Mouse (Mus musculus) urinary bladder, postnatal 36 days (tissue): ENCODE data around the gene Esr1.

Experiments used
- DNase-seq, 2 experiments: peaks; one replicate each; pipeline ENCODE4 v3.0.0; 2022; ENCODE audit warnings: low spot score in 2 of 2, mixed read lengths in 1 of 2

Gene Esr1

DNA sequence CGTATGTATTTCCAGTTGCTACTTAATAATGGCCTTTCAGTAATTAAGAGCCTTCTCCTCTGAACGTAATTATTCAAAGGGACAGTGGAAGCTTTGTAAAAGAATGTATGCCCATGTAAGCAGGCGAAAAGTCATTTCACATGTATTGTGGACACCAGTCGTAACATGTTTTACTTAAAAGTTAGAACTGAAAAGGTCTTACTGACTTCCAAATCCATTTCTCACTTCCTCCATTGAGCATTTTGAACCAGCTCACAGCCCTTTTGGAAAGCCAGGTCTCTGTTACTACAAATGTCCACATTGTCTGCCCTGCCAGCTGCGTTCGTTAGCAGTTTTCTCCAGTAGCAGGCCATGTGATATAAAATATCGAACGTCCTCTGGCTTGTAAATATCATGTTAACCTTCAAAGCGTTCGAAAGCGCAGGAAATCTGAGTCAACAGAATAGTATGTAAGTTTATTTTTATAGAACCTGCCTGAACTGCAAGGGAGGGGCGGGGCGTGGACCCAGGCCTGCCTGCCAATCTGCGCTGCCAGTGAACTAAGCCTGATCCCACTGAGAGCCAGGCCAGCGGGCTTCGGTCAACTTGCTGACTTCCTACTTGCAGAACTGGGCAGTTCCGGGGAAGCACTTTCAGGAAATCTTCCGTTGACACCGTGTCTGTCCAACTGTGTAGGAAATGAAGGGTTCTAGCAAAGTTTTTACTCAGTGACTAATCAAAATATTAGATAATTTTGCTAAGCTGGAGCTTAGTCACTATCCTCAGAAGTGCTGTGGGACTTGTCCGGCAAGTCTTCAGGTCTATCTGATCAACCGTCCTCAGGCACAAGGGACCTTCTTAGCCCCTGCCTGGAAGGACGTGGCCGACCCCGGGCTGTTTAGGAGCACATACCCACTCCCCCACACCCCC, 9.5 kb downstream of the Esr1 start:
- DNase-seq: peak; percentile 76 to 83

DNA sequence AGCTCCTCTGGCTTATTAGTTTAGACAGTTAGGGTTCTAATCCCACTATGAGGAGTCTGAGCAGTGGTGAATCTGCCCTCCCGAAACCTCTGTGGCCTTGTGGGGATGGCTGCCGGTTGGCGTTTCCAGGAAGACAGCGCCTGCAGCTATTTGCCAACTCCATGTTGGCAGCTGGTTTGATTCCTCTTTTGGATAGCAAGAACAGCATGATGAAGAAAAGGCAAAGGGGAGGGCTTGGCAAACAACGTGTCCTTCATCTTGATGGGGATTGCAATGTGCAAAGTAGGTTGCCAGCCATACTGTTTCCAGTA, 10.1 kb downstream of the Esr1 start:
- DNase-seq: peak in 1 of 2 experiments; percentile 41

DNA sequence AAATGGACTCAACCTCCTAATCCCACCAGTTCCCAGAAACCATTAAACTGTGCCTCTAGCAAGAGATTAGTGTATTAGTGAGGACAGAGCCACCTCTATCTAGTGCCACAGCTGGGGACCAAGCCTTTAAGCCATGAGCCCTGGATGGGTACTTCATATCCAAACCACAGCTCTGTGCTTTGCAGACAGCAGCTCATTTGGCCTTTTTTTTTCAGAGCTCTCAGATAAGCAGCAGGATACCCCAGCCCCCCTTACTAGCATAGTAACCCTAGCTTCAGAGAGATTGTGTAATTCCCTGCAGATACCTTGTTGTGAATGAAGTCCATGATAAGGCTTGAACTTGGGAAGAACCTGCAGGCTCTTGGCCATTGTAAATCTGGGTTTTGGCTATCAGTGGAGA, 11.9 kb downstream of the Esr1 start:
- no peak for DNase-seq

- no peak for DNase-seq
These were observed 13.2 kb downstream of the Esr1 start for GRCm38 (mm10) chr10:4624581-4624980.

GRCm38 (mm10) chr10:4625300-4625699, 13.9 kb downstream of the Esr1 start:
- DNase-seq: no peak

GRCm38 (mm10) chr10:4626432-4626831, 15.0 kb downstream of the Esr1 start:
- DNase-seq: no peak

- no peak for DNase-seq
These were observed 15.6 kb downstream of the Esr1 start for GRCm38 (mm10) chr10:4626996-4627395.

DNA sequence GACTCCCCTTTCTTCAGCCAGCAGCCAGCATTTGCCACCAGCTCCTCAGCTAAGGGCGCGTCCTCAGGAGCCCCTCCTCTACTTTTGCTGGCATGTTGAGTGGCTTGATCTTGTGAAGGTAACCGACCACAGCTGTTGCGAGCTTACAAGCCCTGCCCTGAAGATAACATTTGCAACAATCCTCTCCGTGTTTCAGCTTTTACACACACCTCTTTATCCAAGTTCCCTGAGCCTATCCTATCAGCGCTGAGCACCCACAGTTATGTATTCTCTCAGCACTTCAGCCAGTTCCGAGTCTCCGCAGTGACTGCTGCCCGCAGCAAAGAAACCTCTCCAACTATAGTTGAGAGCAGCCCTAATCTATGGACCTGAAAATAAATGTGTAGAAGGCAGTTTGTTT, 16.0 kb downstream of the Esr1 start:
- no peak for DNase-seq

DNA sequence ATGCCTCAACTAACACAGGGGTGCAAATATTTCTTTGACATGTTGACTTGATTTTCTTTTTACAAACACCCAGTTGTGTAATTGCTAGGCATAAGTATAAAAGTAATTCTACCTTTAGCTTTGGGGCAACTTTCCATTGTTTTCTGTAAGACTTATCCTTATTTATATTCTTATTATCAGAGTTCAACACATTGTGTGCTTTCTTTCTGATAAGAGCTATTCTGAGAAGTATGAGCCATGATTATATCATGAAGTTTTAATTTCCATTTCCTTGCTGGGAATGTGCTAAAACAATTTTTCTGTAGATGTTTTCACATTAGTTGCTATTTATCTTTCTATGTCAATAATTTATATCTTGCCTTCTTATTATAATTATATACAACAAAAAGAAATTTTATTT, 17.9 kb downstream of the Esr1 start:
- DNase-seq: no peak

DNA sequence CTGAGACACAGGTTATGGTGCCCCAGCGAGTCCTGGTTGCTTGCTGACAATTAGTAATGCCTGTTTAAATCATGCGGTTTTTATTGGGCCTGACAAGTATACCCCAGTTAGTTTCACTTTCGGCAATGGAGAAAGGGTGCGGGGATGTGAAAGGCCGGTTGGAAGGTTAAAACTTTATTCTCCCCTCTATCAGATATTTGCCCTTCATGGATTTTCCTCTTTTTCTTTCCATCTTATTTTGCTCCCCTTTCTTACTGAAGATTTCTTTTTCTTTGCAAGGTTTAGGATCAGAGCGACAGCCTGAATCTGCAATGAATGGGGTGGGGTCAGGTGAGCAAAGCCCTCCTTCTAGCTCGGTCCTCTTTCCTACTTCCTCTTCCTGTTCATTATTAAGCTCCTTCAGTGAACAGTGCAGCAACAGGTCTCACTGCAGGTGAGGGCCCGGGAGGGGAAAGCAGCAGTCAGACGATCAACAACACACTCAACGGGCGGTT, 20.9 kb downstream of the Esr1 start:
- DNase-seq: no peak

GRCm38 (mm10) chr10:4633287-4634030, 22.1 kb downstream of the Esr1 start:
- DNase-seq: no peak

GRCm38 (mm10) chr10:4635740-4636139, 24.3 kb downstream of the Esr1 start:
- no peak for DNase-seq

DNA sequence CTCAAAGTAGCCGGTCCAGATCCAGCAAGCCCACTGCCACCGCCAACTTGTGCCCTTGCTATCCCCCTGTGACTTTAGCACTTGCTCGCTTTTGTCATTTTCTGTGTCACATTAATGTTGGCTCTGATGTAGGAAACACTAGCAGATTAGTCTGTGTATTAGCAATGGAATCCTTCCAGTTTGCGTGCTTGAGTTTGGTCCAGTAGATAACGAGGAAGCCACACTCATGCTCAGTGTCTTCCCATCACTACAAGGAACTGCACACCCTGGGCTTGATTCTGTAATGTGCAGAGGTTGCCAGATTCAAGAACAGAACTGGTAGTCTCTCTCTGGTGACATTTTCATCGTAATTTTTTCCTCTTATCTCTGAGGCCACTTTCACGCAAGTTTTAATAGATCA, 34.7 kb downstream of the Esr1 start:
- DNase-seq: no peak

DNA sequence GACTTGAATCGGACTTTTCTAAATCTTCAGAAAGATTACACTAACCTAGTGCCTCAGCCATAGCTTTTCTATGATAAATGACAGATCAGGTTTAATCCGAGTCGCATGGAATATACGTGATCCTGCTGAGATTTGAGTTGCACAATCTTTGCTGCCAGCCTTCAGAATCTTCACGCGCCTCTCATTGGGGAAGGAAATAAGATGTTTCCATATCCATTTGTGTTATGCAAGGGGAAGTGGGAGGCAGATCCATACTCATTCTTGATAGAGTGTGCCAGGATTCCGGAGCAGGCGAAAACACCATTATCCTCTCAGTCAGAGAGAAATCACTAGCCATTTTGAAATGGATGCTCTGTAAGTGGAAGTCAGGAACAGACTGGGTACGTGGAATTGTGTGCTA, 35.5 kb downstream of the Esr1 start:
- DNase-seq: no peak

GRCm38 (mm10) chr10:4665380-4665779, 54.0 kb downstream of the Esr1 start:
- DNase-seq: no peak

GRCm38 (mm10) chr10:4667006-4667405, 55.6 kb downstream of the Esr1 start:
- DNase-seq: no peak

DNA sequence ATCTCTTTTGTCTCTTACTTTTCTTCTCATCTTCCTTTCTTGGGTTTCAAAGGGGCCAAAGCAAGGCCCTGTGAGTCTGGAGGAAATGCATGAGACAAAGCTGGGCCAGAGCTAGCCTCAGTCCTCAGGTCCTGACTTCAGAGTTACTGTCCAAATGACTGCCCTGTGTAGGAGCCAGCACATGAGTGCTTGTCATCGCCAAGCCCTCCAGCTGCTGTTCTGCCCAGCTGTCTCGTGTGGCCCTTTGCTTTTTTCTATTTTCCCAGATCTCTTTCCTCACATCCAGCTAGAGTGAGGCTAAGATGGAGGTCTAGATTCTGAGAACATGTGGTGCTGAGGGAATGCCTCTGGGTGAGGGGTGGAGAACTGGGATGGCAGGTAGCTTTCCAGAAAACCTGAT, 58.7 kb downstream of the Esr1 start:
- no peak for DNase-seq

DNA sequence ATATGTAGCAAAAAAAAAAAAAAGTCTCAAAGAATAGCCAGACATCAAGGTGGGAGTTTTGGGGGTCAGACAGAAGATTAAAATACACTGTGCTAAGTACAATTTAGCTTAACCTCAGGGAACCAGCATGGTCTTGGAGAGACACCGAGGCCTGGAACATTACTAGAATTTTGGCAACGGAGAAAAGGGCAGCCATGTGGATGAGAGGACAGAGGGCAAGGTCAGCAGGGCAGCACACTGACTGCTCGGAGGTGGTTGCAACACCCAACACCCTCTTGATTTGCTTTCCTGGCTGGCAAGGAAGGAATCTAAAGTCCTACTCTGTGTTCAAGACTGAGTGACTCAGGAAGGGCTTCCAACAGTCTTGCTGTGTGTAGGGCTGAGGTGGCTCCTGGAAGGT, 60.5 kb downstream of the Esr1 start:
- no peak for DNase-seq

GRCm38 (mm10) chr10:4673311-4673816, 62.0 kb downstream of the Esr1 start:
- DNase-seq: no peak

DNA sequence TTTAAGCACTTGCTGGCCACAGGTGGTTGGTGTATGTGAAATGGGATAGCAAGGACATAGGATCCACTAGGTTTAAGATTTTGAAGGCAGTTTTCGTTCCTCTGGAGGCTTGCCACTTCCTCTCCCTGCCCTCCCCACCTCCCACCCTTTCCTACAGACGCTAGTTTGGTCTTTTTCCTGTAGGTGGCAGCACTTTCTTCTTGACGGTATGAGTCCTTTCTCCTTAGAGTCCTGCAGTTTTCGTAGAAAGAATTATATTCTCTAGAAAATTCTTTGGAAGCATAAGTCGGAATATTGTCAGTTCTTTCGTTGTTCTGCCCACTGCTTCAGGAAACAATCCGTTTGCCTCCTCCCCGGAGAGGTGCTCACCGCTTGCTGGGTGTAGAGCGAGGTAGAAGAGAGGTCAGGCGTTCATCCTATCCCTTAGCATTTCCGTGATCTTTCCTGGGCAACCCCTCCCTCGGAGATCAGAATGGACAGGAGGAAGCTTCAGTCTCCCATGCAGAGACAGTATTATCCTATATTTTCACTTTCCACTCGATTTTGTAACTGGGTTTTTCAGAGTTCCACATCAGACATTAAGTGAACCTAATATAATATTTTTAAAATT, 63.7 kb downstream of the Esr1 start:
- DNase-seq: peak in 1 of 2 experiments; percentile 11

GRCm38 (mm10) chr10:4683106-4683505, 71.7 kb downstream of the Esr1 start:
- peak in 1 of 2 experiments; percentile 34 for DNase-seq

DNA sequence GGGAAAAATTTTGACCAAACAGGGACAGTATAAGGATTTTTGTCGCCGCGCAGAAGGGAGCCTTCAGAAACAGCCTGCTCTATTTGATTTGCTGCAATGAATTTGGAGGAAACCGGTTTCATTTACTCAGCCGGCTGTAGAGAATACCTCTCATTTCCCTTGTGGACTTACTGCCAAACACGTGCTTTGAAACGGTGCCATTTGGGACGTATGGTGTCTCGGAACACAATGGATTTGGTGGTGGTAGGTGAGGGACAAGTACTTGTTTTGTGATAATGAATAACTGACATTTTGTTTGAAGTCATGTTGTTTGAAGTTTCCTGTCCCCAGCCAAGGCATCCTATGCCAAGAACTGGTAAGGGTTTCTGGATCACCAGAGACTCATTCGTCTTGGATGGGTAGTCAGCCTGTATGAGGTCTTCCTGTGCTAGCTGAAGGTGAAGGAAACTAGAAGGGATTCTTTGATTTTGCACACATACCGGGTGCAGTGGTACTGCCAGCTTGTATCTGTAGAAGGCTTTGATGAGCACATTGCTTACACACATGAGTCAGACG, 72.4 kb downstream of the Esr1 start:
- no peak for DNase-seq
